Mouse (Mus musculus) thymus, adult 2 months (tissue): Measurements from ENCODE around the gene Cenpx.

Experiments
- CTCF ChIP-seq: fragments of 200-500 bp; IDR thresholded peaks from 2 replicates; pipeline ENCODE4 v1.5.1; 2012; ENCODE audit warnings: mild to moderate bottlenecking, control low read depth, low read length, moderate library complexity, borderline replicate concordance; ENCODE audit not compliant: control insufficient read depth, poor library complexity, insufficient read depth; ENCODE audit errors: extremely low read depth
- POLR2A ChIP-seq: fragments of 200-500 bp; IDR thresholded peaks from 2 replicates; pipeline ENCODE4 v1.6.1; 2012; ENCODE audit warnings: mild to moderate bottlenecking, low read length, control low read depth, moderate library complexity; ENCODE audit not compliant: control insufficient read depth, poor library complexity, insufficient read depth; ENCODE audit errors: extremely low read depth

GRCm38 (mm10) chr11:120661076-120661460 is 52.5 kb downstream of the Cenpx start, which contains the start of gene Notum:
- TF ChIP-seq CTCF = no peak
- TF ChIP-seq POLR2A = no peak
